Mouse (Mus musculus) ovary, adult 18-20 months (tissue): Measurements from ENCODE around the gene Ifitm3.
"Not testable (repeated sequence)": the region's sequence is repeated elsewhere in the genome, so short reads cannot be mapped to it uniquely, and the experiment has no call there.

Experiments used
- DNase-seq: peaks from one replicate; pipeline ENCODE4 v3.0.0; 2022; ENCODE audit warnings: low spot score, mixed read lengths

Gene Ifitm3

DNA sequence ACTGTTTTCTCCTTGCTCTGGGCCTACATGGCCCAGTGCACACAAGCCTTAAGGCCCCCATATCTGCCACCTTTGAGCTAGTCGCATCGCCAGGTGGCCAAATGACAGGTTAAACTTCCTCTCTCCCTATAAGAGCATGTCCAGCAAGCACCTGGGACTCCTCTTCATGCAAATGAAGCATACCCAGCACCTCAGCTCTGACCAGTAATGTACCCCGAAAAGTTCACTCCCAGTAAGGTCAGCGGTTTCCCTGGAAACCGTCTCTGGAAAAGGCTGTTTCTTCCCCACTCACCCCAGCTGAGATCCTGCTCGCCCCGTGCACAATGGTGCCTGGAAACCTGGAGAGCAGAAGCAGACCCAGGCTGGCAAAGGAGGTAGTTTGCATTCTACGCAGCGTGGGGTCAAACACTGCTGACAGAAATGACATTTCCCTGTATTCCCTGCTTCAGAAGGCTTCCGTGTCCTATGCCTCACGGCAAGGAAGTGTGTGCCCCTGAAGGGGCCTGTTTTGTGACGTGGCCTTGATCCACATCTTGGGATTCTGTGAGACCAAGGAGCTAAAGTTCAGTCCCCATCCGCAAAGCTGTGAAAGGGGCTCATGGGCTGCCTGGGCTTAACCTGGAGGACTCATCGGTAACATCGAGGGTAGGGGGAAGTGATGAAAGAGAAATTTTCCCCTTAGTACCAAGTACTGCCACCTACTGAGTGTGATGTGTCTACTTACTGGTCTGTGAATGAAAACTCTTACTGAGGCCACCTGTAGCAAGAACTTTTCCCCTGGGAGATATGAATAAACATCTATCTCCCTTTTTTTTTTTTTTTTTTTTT, 9.5 kb downstream of the Ifitm3 start:
- DNase-seq = no peak

DNA sequence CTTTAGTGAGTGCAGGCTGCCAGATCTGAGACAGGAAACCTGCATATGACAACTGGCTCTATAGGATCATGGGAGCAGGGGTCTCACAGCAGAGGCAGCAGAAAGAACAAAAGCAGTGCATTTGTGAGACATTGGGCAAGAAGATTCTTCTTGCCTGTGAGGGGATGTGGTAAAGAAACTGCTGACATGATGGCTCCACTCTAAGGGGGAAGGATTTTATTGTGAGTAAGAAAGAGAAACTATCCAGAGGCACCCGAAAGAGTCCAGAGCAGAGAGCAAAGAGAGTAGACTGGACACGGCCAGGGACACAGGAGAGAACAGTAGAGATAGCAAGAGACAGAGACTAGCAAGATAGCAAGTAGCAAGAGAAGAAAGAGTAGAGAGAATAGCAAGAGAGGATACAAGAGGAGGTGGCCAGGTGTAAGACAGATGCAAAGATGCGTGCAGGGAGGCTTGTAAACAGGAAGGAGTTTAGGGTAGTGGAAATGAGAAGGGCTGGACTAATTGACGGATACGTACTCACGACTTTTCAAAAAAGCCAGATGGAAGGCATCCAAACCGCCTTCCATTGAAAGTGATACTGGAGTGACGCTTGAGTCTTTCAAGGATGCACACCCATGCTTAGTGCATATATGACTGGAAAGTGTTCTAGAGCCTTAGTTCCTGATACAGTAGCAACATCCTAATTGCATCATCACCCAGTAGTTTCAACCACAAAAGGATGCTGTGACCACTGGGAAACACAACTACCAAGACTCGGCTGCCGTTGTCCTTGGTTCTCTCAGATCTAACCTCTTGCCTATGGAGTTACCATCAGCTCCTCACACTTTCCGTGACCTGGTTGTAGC, 11.5 kb downstream of the Ifitm3 start:
- DNase-seq = no peak

DNA sequence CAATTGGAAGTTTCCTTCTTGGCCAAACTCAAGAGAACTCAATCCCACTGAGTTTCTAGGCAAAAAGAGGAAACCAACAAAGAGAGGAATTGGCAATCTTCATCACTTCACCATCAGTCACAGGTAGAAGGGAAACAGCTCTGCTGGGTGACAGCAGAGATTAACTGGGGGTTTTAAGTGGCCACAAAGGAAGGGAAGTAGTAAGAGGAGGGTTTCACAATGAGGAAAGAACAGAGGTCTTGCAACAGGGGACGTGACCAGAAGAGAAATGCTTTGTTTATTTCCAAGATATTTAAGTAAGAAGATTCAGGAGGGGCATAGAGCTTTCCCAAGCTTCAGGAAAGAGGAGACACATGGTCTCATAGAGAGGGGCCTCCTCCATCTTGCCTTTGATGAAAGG, 12.8 kb downstream of the Ifitm3 start:
- DNase-seq = no peak

DNA sequence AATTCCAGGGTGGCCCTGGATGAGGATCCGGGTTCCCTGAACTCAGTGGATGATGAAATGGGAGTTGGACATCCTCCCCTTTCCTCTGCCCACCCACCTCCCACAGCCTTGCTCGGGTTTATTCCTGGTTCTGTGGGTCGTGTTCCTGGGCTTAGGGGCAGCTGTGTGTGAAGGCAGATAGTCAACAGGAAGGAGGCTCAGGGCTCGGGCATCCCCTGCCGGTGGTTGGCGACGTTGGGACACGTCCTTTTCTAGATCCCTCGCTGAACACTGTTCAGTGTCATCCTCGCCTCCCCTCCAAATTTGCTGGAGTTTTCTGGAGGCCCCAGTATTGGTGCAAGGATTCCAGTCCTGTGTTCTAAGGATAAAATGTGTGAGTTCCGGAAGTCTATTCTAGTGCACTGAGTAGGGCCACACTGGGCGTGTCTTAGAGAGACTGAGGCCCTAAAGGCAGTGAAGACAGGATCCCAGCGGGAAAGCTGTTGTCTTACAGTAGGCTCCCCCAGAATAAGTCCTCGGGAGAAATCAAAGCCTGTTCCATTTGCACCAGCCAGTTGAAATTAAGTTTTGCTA, 19.4 kb downstream of the Ifitm3 start:
- no peak for DNase-seq

DNA sequence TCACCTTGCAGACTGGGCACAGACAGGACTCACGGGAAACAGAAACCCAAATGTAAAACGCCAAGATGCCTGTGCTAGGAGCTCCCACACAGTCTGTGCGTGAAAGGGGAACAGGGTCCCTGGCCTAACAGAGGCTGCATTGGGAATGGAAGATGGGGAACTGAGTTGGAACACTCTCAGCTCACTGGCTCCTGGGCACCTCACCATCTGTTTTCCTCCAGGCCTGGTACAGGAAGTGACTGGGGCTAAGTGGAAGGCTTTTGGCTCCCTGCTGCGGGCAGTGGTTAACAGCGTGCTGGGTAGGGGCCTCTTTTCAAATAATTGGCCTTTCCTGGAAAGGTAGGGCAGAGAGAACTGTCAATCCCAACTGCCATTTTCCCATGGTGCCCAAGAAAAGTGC, 19.9 kb downstream of the Ifitm3 start:
- no peak for DNase-seq

DNA sequence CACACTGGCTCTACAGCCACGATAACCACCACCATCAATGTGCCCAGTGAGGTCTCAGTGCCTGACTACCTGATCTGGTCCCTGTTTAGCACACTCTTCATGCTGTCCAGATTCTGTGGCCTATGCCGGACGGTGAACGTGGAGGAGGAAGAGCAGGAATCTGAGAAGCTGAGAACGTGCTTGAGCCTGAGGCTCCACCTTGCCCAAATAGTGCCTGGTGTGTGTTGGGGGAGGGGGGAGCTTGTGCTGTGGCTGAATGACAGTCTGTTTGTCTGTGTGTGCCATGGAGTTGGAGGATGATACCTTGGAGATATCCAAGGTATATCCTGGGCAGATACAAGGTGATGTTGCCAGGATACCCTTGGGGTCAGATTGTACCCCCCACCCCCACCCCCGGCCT, 20.4 kb downstream of the Ifitm3 start:
- no peak for DNase-seq

DNA sequence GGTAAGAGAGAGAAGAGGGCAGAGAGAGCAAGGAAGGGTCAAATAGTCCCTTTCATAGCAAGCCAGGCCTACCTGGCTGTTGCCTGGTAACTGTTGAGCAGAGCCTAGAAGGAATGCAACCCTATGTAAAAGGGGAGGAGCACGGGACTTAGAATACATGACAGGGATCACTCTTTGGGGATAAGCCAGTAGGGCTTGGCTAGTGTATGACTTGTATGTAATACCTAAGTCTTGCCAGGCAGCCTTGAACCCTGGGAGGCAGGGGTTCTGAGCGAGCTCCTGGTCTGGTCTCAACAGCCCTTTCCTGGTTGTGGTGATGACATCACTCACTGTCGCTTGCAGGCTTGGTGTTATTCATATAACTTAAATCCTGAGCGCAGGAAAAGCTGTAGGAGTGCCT, 21.5 kb downstream of the Ifitm3 start:
- no peak for DNase-seq

DNA sequence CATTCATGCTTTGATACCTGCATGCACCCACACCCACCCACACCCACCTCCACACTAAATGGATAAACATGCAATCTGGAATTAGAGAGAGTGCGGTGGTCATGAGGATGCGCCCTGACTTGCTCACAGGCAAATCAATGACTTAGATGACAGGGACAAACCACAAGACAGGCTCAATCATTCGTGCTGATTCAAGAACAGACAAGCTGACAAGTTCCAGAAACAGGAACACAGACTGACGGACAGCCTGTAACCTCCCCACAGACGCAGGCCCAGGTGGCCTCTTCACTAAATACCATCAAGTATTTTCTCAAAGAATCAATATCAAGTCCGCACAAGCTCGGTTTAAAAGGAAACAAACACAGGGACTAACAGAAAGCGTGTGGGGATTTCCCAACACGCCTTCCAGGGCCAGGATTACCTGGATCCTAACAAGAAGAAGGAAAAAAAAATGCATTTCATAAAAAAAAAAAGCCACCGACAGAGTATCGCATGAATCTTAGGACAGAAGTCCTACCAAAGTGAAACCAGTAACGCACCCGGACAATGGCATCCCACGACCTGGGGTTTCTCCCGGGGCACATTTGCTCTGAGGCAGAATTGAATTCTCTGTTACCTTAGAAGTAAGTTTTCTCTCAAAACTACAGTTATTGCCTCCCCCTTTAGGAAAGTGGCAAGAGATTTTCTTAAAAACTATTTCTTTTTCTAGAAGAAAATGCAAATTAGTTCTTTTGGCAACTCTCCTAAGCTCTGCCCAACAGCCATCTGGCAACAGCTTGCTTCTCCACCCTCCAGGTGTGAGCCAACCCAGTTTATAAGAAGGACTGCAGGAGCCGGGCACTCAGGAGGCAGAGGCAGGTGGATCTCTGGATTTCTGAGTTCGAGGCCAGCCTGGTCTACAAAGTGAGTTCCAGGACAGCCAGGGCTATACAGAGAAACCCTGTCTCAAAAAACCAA, 23.1 kb downstream of the Ifitm3 start:
- no peak for DNase-seq

DNA sequence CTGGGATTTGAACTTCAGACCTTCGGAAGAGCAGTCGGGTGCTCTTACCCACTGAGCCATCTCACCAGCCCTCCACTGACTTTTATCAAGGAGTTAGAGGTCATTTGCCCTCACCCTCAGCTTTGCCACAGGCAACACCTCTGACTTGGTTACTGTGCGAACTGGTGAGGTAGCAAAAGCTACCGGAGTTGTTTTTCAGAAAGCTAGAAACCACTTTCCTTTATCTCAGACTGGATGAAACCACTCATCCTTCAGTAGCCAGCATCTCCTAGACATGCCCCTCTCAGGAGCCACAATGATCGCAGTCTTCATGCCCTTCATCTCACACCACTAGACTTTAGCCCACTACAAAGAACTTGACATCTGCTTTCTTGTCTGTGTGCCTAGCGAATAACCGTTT, 27.6 kb downstream of the Ifitm3 start:
- DNase-seq = no peak

DNA sequence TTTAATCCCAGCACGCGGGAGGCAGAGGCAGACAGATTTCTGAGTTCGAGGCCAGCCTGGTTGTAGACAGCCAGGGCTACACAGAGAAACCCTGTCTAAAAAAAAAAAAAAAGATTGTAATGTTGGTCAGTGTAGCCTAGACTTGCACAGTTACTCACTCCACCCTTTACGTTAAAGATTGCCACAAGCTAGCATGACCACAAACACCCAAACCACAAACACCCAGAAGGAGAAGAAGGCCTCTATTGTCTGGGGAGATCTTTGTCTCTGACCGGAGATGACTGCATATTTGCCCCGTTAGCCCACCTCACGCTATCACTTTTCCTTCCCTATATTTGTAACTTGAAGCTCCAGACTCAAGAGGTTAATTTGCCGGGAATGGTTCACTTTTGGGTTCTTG, 28.9 kb downstream of the Ifitm3 start:
- no peak for DNase-seq

DNA sequence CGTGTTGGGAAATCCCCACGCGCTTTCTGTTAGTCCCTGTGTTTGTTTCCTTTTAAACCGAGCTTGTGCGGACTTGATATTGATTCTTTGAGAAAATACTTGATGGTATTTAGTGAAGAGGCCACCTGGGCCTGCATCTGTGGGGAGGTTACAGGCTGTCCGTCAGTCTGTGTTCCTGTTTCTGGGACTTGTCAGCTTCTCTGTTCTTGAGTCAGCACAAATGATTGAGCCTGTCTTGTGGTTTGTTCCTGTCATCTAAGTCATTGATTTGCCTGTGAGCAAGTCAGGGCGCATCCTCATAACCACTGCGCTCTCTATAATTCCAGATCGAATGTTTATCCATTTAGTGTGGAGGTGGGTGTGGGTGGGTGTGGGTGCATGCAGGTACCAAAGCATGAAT, 33.9 kb downstream of the Ifitm3 start:
- not testable (repeated sequence) for DNase-seq

DNA sequence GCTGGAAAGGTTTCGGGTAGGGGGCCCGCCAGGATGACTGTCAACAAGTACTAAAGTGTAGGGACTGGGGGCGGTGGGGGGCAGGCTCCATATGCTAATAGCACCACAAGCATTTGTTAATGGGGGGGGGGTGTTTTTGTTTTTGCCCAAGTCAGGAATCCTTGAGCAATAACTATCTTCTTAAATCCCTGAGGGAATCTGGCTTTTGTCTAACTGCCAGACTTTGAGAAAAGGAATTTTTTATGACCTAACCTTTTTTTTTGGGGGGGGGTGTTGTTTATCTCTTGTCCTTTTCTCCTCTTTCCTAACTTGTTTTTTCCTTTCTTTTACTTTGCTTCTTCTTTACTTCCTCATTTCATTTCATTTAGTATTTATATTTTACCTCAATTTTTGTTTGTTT, 35.1 kb downstream of the Ifitm3 start:
- DNase-seq = no peak

DNA sequence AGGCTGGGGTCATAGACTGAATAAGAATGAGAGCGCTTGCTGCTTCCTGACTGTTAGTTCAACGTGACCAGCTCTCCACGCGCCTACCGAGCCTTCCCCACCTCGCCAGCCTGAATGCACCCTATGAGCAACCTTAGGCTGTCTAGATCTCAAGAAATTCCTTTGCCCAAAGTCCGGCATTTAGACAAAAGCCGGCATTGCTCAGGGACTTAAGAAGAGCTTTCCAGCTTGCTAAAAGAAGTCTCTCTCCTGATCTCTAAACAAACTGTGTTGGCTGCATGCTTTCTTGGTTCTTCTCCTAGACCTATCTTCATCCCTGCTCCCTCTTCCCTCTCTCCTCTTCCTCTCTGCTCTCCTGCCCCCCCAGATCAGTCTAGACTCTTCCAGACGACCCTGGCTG, 35.6 kb downstream of the Ifitm3 start:
- DNase-seq = no peak

DNA sequence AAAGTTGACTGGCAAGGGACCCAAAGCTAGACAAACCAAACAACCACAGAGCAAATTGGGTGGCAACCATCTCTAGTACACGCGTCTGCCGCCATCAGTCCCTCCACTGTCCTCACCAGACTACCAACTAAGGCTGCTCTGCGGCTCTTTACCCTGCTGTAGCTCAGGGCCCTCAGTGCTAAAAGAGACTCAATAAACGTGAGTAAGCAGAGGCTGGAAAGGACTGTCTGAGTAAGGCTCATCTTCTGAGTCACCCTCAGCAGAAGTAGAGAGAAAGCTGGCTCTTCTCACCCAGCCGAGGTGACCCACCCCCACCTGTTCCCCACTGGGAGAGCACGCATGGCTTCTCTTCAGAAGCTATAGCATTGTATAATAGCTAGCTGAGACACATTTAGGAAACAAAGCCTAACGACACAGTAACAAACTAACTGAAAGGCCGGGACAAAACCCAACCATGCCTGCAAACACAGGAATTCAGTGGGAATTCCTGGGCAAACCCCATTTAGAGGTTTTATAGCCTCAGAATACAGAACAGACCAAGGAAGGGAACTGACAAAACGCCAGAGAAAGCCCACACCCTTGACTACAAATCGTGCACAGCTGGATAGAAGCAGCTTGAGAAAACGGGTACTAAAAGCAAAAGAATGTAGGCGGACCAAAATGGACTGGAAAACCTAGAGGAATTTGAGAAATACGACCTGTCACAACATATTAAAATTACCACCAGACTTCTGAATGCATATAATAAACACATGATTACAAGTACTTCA, 37.0 kb downstream of the Ifitm3 start:
- DNase-seq = no peak

DNA sequence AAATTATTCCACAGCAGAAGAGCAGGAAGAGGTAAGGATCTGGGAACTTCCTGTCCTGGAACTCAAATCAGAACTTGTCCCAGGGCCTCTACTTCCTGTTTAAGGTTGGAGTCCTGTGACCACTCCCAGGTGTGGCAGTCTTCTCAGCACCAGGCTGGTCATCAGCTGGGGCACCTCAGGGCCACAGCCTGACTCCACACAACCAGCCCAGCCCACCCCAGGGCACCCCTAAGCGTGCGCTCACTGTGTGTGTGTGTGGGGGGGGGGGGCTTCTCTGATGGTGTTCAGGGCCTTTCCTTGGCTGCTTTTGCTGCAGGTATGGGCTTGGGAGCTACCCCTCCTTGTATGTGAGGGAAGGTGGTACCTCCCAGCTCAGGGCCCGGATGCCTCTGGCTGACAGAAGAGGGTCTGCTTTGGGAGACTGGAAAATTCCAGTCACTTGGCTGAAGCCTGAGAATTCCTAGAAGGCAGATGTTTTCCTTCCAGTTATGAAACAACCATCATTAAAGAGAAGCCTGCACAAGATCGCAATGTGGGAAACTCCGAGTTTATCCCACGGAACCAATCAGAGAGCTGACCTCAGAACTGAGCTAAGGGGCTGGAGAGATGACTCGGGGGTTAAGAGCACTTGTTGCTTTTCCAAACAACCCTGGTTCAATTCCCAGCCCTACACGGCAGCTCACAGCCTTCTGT, 38.9 kb downstream of the Ifitm3 start:
- DNase-seq = no peak

DNA sequence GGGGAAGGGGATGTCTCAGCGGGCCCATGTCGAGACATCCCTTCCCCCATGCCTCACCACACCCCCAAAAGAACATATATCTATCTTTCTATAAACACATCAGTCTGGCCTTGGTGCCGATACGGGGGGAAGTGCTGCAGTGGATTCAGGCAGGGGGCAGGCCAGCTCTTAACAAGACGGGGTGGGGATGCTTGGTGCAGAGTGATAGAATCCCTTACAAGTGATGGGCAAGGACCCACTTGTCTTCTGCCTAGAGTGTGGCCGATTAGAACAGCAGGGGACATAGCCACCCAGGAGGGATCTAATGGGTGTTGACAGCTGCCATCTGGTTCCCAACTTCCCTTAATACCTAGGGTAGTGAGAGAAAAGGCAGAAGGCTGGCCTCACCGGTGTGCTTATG, 39.6 kb downstream of the Ifitm3 start:
- no peak for DNase-seq

DNA sequence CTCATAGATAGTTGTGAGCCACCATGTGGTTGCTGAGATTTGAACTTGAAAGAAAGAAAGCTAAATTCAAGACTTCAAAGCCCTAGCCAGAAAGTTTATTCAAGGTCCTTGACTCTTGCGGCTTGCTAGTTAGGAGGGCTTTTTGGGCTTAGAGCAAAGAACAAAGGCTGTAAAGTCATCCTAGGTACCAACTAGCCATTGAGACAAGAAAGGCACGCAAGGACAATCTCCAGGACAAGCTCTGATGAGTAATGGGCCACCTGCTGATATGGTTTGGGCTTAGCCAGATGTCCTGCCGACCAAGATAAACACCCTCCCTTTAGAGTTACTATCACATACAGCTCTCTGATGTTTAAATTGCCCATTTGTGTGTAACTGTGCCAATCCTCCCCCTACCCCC, 41.9 kb downstream of the Ifitm3 start:
- DNase-seq = not testable (repeated sequence)

DNA sequence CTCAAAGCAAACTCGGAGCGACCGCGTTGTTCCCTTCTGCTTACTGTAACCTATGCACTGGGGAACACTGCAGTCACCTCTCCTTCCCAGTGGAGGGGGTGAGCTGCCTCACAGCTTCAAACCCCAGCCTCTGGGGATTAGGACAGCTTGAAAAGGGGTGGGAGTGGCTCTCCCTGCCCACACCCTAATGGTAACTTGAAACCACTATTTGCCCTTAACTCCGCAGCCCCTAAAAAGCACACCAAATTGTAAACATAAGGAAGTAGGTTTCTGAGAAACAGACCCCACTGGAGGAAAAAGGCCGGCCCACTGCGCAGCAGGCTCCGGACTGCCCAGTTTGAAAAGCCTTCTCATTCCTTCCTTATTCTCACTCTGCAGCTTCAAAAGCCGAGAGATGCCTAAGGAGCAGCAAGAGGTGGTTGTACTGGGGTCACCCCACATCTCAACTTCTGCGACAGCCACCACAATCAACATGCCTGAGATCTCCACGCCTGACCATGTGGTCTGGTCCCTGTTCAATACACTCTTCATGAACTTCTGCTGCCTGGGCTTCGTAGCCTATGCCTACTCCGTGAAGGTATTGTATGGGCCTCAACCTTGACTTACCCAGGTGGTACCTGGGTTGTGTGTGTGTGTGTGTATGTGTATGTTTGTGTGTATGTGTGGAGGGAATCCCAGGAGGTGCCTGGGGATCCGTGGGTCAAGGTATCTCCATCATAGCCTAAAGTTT, 42.5 kb downstream of the Ifitm3 start:
- no peak for DNase-seq

DNA sequence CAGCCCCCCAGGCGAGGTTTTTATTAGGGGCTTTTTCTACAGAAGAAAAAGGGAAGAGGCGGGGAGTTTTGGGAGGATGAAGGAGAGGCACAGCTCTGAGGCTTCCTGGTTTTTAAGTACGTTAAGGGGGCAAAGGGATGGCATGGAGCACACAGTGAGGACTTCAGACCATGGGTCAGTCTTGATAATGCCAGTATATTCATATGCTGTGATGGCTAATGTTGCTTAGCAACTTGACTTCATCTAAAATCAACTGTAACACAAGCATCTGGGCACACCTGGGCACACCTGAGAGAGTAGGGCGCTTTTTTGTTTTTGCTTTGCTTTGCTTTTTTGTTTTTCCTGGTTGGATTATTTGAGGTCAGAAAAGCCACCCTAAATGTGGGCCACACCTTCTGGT, 43.6 kb downstream of the Ifitm3 start, which contains the start of gene Ifitm1:
Gene Ifitm1, plus strand, starts transcription at position 301 of the 400 bp plus-strand sequence.
- DNase-seq = no peak

DNA sequence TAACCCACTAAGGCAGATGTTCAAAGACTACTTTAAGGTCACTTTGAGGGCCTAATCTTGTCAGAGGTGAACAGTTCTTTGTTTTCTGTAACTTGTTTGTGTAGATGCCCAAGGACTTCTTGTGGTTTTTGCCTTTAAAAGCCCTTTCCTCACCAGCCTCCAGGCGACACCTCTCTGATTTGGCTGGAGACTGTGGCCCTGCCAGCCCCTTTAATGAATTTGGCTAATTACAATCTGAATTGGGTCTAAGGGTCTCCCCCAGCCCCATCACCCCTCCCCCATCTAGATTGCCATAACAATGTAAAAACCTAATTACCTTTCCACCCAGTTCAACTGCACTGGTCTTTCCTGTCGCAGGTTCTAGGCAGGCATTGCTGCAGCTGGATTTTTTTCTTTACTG, 47.8 kb downstream of the Ifitm3 start:
- no peak for DNase-seq
